Mouse (Mus musculus) embryonic facial prominence, embryonic 13.5 days (tissue): ENCODE results near the gene Tshz2. TPM values are rescaled to one million over a fixed set of nuclear protein-coding genes. Genes with fewer than 3 reads are reported as not detected.

ENCODE experiments used
- ATAC-seq: fragments of 200-750 bp; cut with Nextera tagmentation; 2 replicates; pipeline ENCODE4 v1.8.0; 2017; ENCODE audit warnings: low read depth; ENCODE audit not compliant: insufficient number of reproducible peaks, insufficient read depth, low FRiP score, low TSS enrichment
- H3K27ac ChIP-seq: fragments of 300-500 bp; sonication (generic); 2 replicates; pipeline ENCODE4 v1.5.1; 2015; ENCODE audit warnings: moderate library complexity, mild to moderate bottlenecking, inconsistent platforms
- H3K27me3 ChIP-seq: fragments of 300-500 bp; sonication (generic); 2 replicates; pipeline ENCODE4 v1.6.1; 2015; ENCODE audit warnings: mild to moderate bottlenecking, inconsistent platforms
- H3K36me3 ChIP-seq: fragments of 300-500 bp; sonication (generic); 2 replicates; pipeline ENCODE4 v1.6.1; 2015; ENCODE audit warnings: mild to moderate bottlenecking, inconsistent platforms
- H3K4me1 ChIP-seq: fragments of 300-500 bp; sonication (generic); 2 replicates; pipeline ENCODE4 v1.6.1; 2015; ENCODE audit warnings: inconsistent platforms
- H3K4me2 ChIP-seq: fragments of 300-500 bp; sonication (generic); 2 replicates; pipeline ENCODE4 v1.6.1; 2015; ENCODE audit warnings: moderate library complexity, mild to moderate bottlenecking, inconsistent platforms
- H3K4me3 ChIP-seq: fragments of 300-500 bp; sonication (generic); 2 replicates; pipeline ENCODE4 v1.5.1; 2015; ENCODE audit warnings: mild to moderate bottlenecking, inconsistent platforms
- H3K9ac ChIP-seq: fragments of 300-500 bp; sonication (generic); 2 replicates; pipeline ENCODE4 v1.6.1; 2015; ENCODE audit warnings: mild to moderate bottlenecking, inconsistent platforms
- H3K9me3 ChIP-seq: fragments of 300-500 bp; sonication (generic); 2 replicates; pipeline ENCODE4 v1.6.1; 2016; ENCODE audit warnings: inconsistent platforms
- WGBS: fragments of 180-500 bp; shearing (Covaris S2); methylation state at CpG from one replicate; pipeline ENCODE4 v1.1.7; 2015; ENCODE audit warnings: mixed read lengths; 5-methylcytosine and 5-hydroxymethylcytosine counted together
- polyA plus RNA-seq: library from polyadenylated mRNA; unstranded; fragments of >200 nt; fragmentation: Nextera tagmentation; extraction: Ambion mirVana; gene quantifications from 2 replicates; pipeline ENCODE4 v1.2.1, GENCODE M21; 2015

Tshz2 gene
- polyA plus RNA-seq, 1 experiment from 2014 or later: 10.2 TPM

- no peak overlapping the region for H3K27ac ChIP-seq
- no peaks in the 10 kb centered on the region for H3K9me3 ChIP-seq
- WGBS: 86% methylated on average over 8 of the region's 8 CpGs
- H3K4me1 ChIP-seq: peaks cover 13% of the 10 kb centered on the region
- H3K36me3 ChIP-seq: no peaks in the 10 kb centered on the region
- H3K4me3 ChIP-seq: no peak overlapping the region
- no peak overlapping the region for H3K9ac ChIP-seq
- ATAC-seq: no peak
- no peaks in the 10 kb centered on the region for H3K27me3 ChIP-seq
- H3K4me2 ChIP-seq: no peak overlapping the region
Measured at GRCm38 (mm10) chr2:170024939-170025338, 392.1 kb downstream of the Tshz2 start.

GRCm38 (mm10) chr2:170025896-170026295 is 393.1 kb downstream of the Tshz2 start:
- Histone ChIP-seq H3K9ac (no peak overlapping the region), H3K4me2 (no peak overlapping the region), H3K4me1 (peaks cover 13% of the 10 kb centered on the region), H3K27me3 (no peaks in the 10 kb centered on the region), H3K27ac (no peak overlapping the region), H3K9me3 (no peaks in the 10 kb centered on the region), H3K4me3 (no peak overlapping the region), H3K36me3 (no peaks in the 10 kb centered on the region)
- no peak for ATAC-seq
- 95% methylated on average over 6 of the region's 6 CpGs for WGBS

- Histone ChIP-seq H3K4me2 (no peak overlapping the region), H3K27ac (no peak overlapping the region), H3K4me3 (no peak overlapping the region), H3K4me1 (peaks cover 26% of the 10 kb centered on the region), H3K9ac (no peak overlapping the region), H3K27me3 (no peaks in the 10 kb centered on the region), H3K36me3 (no peaks in the 10 kb centered on the region), H3K9me3 (no peaks in the 10 kb centered on the region)
- ATAC-seq: no peak
- 85% methylated on average over 7 of the region's 7 CpGs for WGBS
Measured at GRCm38 (mm10) chr2:170027837-170028236, 395.0 kb downstream of the Tshz2 start.

- no peak overlapping the region for H3K9ac ChIP-seq
- ATAC-seq: no peak
- H3K4me1 ChIP-seq: peaks cover 34% of the 10 kb centered on the region
- 57% methylated on average over 23 of the region's 24 CpGs for WGBS
- peak overlapping the region; percentile 9; the same call in 1 of the 2 replicates for H3K4me2 ChIP-seq
- no peak overlapping the region; the same call in 1 of the 2 replicates for H3K27ac ChIP-seq
- H3K27me3 ChIP-seq: no peaks in the 10 kb centered on the region
- H3K36me3 ChIP-seq: no peaks in the 10 kb centered on the region
- no peaks in the 10 kb centered on the region for H3K9me3 ChIP-seq
- H3K4me3 ChIP-seq: no peak overlapping the region
Measured at GRCm38 (mm10) chr2:170028488-170029303, 395.9 kb downstream of the Tshz2 start.

- Histone ChIP-seq H3K4me1 (peaks cover 35% of the 10 kb centered on the region), H3K4me3 (no peak overlapping the region), H3K27ac (no peak overlapping the region), H3K27me3 (no peaks in the 10 kb centered on the region), H3K9me3 (no peaks in the 10 kb centered on the region), H3K9ac (no peak overlapping the region), H3K4me2 (no peak overlapping the region), H3K36me3 (no peaks in the 10 kb centered on the region)
- 68% methylated on average over 10 of the region's 10 CpGs for WGBS
- no peak for ATAC-seq
Measured at GRCm38 (mm10) chr2:170029304-170029856, 396.6 kb downstream of the Tshz2 start.

- 38% methylated on average over 12 of the region's 12 CpGs for WGBS
Measured at GRCm38 (mm10) chr2:170031226-170031625, 398.4 kb downstream of the Tshz2 start.

GRCm38 (mm10) chr2:170031872-170032271 is 399.1 kb downstream of the Tshz2 start:
- 77% methylated on average over 8 of the region's 8 CpGs for WGBS
- Histone ChIP-seq H3K4me3 (no peak overlapping the region), H3K4me2 (no peak overlapping the region), H3K27ac (no peak overlapping the region), H3K27me3 (no peaks in the 10 kb centered on the region), H3K36me3 (no peaks in the 10 kb centered on the region), H3K4me1 (peaks cover 39% of the 10 kb centered on the region), H3K9ac (no peak overlapping the region), H3K9me3 (no peaks in the 10 kb centered on the region)
- ATAC-seq: no peak

More at GRCm38 (mm10) chr2:170031226-170031625, 398.4 kb downstream of the Tshz2 start:
- no peak overlapping the region for H3K9ac ChIP-seq
- no peak overlapping the region for H3K4me2 ChIP-seq
- ATAC-seq: no peak
- no peaks in the 10 kb centered on the region for H3K36me3 ChIP-seq
- peak overlapping the region; percentile 53; the same call in 1 of the 2 replicates for H3K27ac ChIP-seq
- no peak overlapping the region for H3K4me3 ChIP-seq
- no peaks in the 10 kb centered on the region for H3K27me3 ChIP-seq
- H3K9me3 ChIP-seq: no peaks in the 10 kb centered on the region
- H3K4me1 ChIP-seq: peaks cover 35% of the 10 kb centered on the region

- Histone ChIP-seq H3K4me2 (no peak overlapping the region), H3K4me1 (peaks cover 43% of the 10 kb centered on the region), H3K9ac (no peak overlapping the region), H3K27me3 (no peaks in the 10 kb centered on the region), H3K9me3 (no peaks in the 10 kb centered on the region), H3K27ac (peak overlapping the region; percentile 76), H3K36me3 (no peaks in the 10 kb centered on the region), H3K4me3 (no peak overlapping the region)
- no peak for ATAC-seq
- WGBS: 49% methylated on average over 5 of the region's 5 CpGs
Measured at GRCm38 (mm10) chr2:170033219-170033618, 400.4 kb downstream of the Tshz2 start.

GRCm38 (mm10) chr2:170034794-170035193 is 402.0 kb downstream of the Tshz2 start:
- no peaks in the 10 kb centered on the region for H3K27me3 ChIP-seq
- no peaks in the 10 kb centered on the region for H3K9me3 ChIP-seq
- H3K4me1 ChIP-seq: peaks cover 40% of the 10 kb centered on the region
- no peak overlapping the region for H3K9ac ChIP-seq
- no peak overlapping the region for H3K4me2 ChIP-seq
- peak; percentile 57; the same call in 1 of the 2 replicates for ATAC-seq
- H3K4me3 ChIP-seq: no peak overlapping the region
- no peaks in the 10 kb centered on the region for H3K36me3 ChIP-seq
- 94% methylated on average over 11 of the region's 11 CpGs for WGBS
- H3K27ac ChIP-seq: no peak overlapping the region

GRCm38 (mm10) chr2:170036791-170037241 is 404.0 kb downstream of the Tshz2 start:
- Histone ChIP-seq H3K9ac (no peak overlapping the region), H3K4me1 (peaks cover 49% of the 10 kb centered on the region), H3K9me3 (no peaks in the 10 kb centered on the region), H3K4me2 (no peak overlapping the region), H3K27me3 (no peaks in the 10 kb centered on the region), H3K4me3 (no peak overlapping the region), H3K36me3 (no peaks in the 10 kb centered on the region), H3K27ac (no peak overlapping the region)
- ATAC-seq: no peak
- WGBS: 51% methylated on average over 11 of the region's 11 CpGs

- 66% methylated on average over 13 of the region's 13 CpGs for WGBS
- H3K9ac ChIP-seq: no peak overlapping the region
- no peak overlapping the region for H3K27ac ChIP-seq
- H3K9me3 ChIP-seq: no peaks in the 10 kb centered on the region
- no peak overlapping the region for H3K4me3 ChIP-seq
- peaks cover 44% of the 10 kb centered on the region for H3K4me1 ChIP-seq
- no peaks in the 10 kb centered on the region for H3K27me3 ChIP-seq
- no peak for ATAC-seq
- no peak overlapping the region for H3K4me2 ChIP-seq
- H3K36me3 ChIP-seq: no peaks in the 10 kb centered on the region
Measured at GRCm38 (mm10) chr2:170037346-170037745, 404.5 kb downstream of the Tshz2 start.

GRCm38 (mm10) chr2:170039772-170040171 is 407.0 kb downstream of the Tshz2 start:
- H3K27ac ChIP-seq: no peak overlapping the region
- peaks cover 29% of the 10 kb centered on the region for H3K4me1 ChIP-seq
- 68% methylated on average over 14 of the region's 14 CpGs for WGBS
- no peak overlapping the region for H3K4me2 ChIP-seq
- H3K36me3 ChIP-seq: no peaks in the 10 kb centered on the region
- no peak overlapping the region for H3K4me3 ChIP-seq
- no peaks in the 10 kb centered on the region for H3K27me3 ChIP-seq
- H3K9me3 ChIP-seq: no peaks in the 10 kb centered on the region
- H3K9ac ChIP-seq: no peak overlapping the region
- ATAC-seq: no peak
